Mouse (Mus musculus) stomach, postnatal 0 days (tissue): ENCODE measurements at regions not wholly inside any gene's neighbourhood (a gene's known extent, or its start where the extent isn't known, plus 50 kb on each side); places are given as distances from the start of the nearest gene placed in this dataset.
A peak's percentile ranks its signal among the peaks of the same experiment; 100 is the strongest.

Source experiments
- ATAC-seq: fragments of 200-750 bp; cut with Nextera tagmentation; 2 replicates; pipeline ENCODE4 v1.8.0; 2017; ENCODE audit not compliant: low FRiP score, low TSS enrichment
- DNase-seq: peaks from one replicate; pipeline ENCODE4 v3.0.0-alpha.2; 2016; ENCODE audit warnings: low spot score
- H3K27ac ChIP-seq: fragments of 300-500 bp; sonication (generic); replicated peaks from 2 replicates; pipeline ENCODE4 v1.5.1; 2014; ENCODE audit warnings: mild to moderate bottlenecking, control low read depth
- H3K27me3 ChIP-seq: fragments of 300-500 bp; sonication (generic); 2 replicates; pipeline ENCODE4 v1.6.1; 2014; ENCODE audit warnings: low read length; ENCODE audit not compliant: control insufficient read depth, insufficient read depth
- H3K36me3 ChIP-seq: fragments of 300-500 bp; sonication (generic); 2 replicates; pipeline ENCODE4 v1.6.1; 2014; ENCODE audit warnings: low read length, mixed read lengths; ENCODE audit not compliant: control insufficient read depth, insufficient read depth
- H3K4me1 ChIP-seq: fragments of 300-500 bp; sonication (generic); replicated peaks from 2 replicates; pipeline ENCODE4 v1.6.1; 2014; ENCODE audit warnings: antibody characterized with exemption; ENCODE audit not compliant: control insufficient read depth, insufficient read depth
- H3K4me2 ChIP-seq: fragments of 300-500 bp; sonication (generic); replicated peaks from 2 replicates; pipeline ENCODE4 v1.6.1; 2014; ENCODE audit warnings: low read depth, mild to moderate bottlenecking, control low read depth, moderate library complexity
- H3K4me3 ChIP-seq: fragments of 300-500 bp; sonication (generic); 2 replicates; pipeline ENCODE4 v1.5.1; 2014; ENCODE audit warnings: low read depth, low read length, control low read depth
- H3K9ac ChIP-seq: fragments of 300-500 bp; sonication (generic); 2 replicates; pipeline ENCODE4 v1.6.1; 2014; ENCODE audit warnings: mild to moderate bottlenecking, low read length, control low read depth, mixed read lengths
- H3K9me3 ChIP-seq: fragments of 300-500 bp; sonication (generic); 2 replicates; pipeline ENCODE4 v1.6.1; 2016; ENCODE audit warnings: low read length; ENCODE audit not compliant: control insufficient read depth
- CTCF ChIP-seq: IDR thresholded peaks from 2 replicates; pipeline ENCODE4 v1.5.1; 2016; ENCODE audit warnings: antibody characterized with exemption, low read depth, mild to moderate bottlenecking, moderate library complexity
- EP300 ChIP-seq: optimal IDR thresholded peaks from 2 replicates; pipeline ENCODE3; 2016; ENCODE audit warnings: antibody characterized with exemption
- WGBS: fragments of 180-500 bp; shearing (Covaris S2); extraction: QIAGEN DNeasy Blood & Tissue Kit; methylation state at CpG from one replicate; pipeline ENCODE4 v1.1.7; 2014; 5-methylcytosine and 5-hydroxymethylcytosine counted together

GRCm38 (mm10) chr2:160525301-160526205 lies 120.1 kb upstream of the Top1 start:
- H3K4me2 ChIP-seq: no peak overlapping the region
- DNase-seq (no peak), ATAC-seq (peak; percentile 35; the same call in 1 of the 2 replicates)
- H3K9me3 ChIP-seq: no peaks in the 10 kb centered on the region
- H3K4me3 ChIP-seq: no peak overlapping the region
- no peaks in the 10 kb centered on the region for H3K27me3 ChIP-seq
- H3K4me1 ChIP-seq: no peaks in the 10 kb centered on the region
- H3K9ac ChIP-seq: no peak overlapping the region
- TF ChIP-seq CTCF (peak; percentile 46), EP300 (no peak)
- WGBS: 41% methylated on average over 9 of the region's 9 CpGs
- H3K27ac ChIP-seq: no peak overlapping the region
- no peaks in the 10 kb centered on the region for H3K36me3 ChIP-seq

GRCm38 (mm10) chr2:160526377-160527125 lies 119.1 kb upstream of the Top1 start:
- DNase-seq (no peak), ATAC-seq (no peak)
- Histone ChIP-seq H3K27ac (no peak overlapping the region), H3K36me3 (no peaks in the 10 kb centered on the region), H3K4me3 (no peak overlapping the region), H3K27me3 (no peaks in the 10 kb centered on the region), H3K9ac (no peak overlapping the region), H3K4me2 (no peak overlapping the region), H3K9me3 (no peaks in the 10 kb centered on the region), H3K4me1 (no peaks in the 10 kb centered on the region)
- 55% methylated on average over 8 of the region's 8 CpGs for WGBS
- TF ChIP-seq EP300: no peak
- TF ChIP-seq CTCF: no peak

- ATAC-seq (no peak), DNase-seq (no peak)
- Histone ChIP-seq H3K4me2 (no peak overlapping the region), H3K9me3 (no peaks in the 10 kb centered on the region), H3K4me3 (no peak overlapping the region), H3K27me3 (no peaks in the 10 kb centered on the region), H3K36me3 (no peaks in the 10 kb centered on the region), H3K4me1 (no peaks in the 10 kb centered on the region), H3K27ac (no peak overlapping the region), H3K9ac (no peak overlapping the region)
- WGBS: 63% methylated on average over 7 of the region's 7 CpGs
- TF ChIP-seq CTCF (no peak), EP300 (no peak)
These were observed 116.4 kb upstream of the Top1 start for GRCm38 (mm10) chr2:160529306-160529705.

- no peaks in the 10 kb centered on the region for H3K27me3 ChIP-seq
- no peak for DNase-seq
- H3K27ac ChIP-seq: no peak overlapping the region
- TF ChIP-seq CTCF (no peak), EP300 (no peak)
- no peaks in the 10 kb centered on the region for H3K9me3 ChIP-seq
- 30% methylated on average over 3 of the region's 3 CpGs for WGBS
- no peaks in the 10 kb centered on the region for H3K4me1 ChIP-seq
- no peak for ATAC-seq
- H3K4me3 ChIP-seq: no peak overlapping the region
- no peak overlapping the region for H3K4me2 ChIP-seq
- no peak overlapping the region for H3K9ac ChIP-seq
- no peaks in the 10 kb centered on the region for H3K36me3 ChIP-seq
These were observed 115.3 kb upstream of the Top1 start for GRCm38 (mm10) chr2:160530377-160530776.

- Histone ChIP-seq H3K36me3 (no peaks in the 10 kb centered on the region), H3K27me3 (no peaks in the 10 kb centered on the region), H3K9me3 (no peaks in the 10 kb centered on the region), H3K27ac (no peak overlapping the region), H3K4me2 (no peak overlapping the region), H3K4me3 (no peak overlapping the region), H3K4me1 (no peaks in the 10 kb centered on the region), H3K9ac (no peak overlapping the region)
- TF ChIP-seq CTCF (no peak), EP300 (no peak)
- DNase-seq (no peak), ATAC-seq (no peak)
- WGBS: 14% methylated on average over 8 of the region's 8 CpGs
These were observed 108.4 kb upstream of the Top1 start for GRCm38 (mm10) chr2:160537319-160537719.

- H3K9me3 ChIP-seq: no peaks in the 10 kb centered on the region
- DNase-seq: no peak
- no peak overlapping the region for H3K4me3 ChIP-seq
- ATAC-seq: no peak
- WGBS: 29% methylated on average over 4 of the region's 4 CpGs
- no peaks in the 10 kb centered on the region for H3K4me1 ChIP-seq
- H3K27ac ChIP-seq: no peak overlapping the region
- H3K27me3 ChIP-seq: no peaks in the 10 kb centered on the region
- no peak overlapping the region for H3K9ac ChIP-seq
- H3K36me3 ChIP-seq: no peaks in the 10 kb centered on the region
- TF ChIP-seq CTCF (no peak), EP300 (no peak)
- H3K4me2 ChIP-seq: no peak overlapping the region
These were observed 100.2 kb upstream of the Top1 start for GRCm38 (mm10) chr2:160545527-160545926.
